Mouse (Mus musculus): ENCODE results near the gene Raph1.

- no peak for TF ChIP-seq CTCF (IDR thresholded peaks at IDR 0.05; ENCODE audit: control insufficient read depth, insufficient read depth, insufficient replicate concordance, low read depth, low read length)
- no peak for TF ChIP-seq POLR2A (IDR thresholded peaks at IDR 0.05; ENCODE audit: control insufficient read depth, low read depth, low read length)
Measured at GRCm38 (mm10) chr1:60599926-60600325, 33.0 kb upstream of the Raph1 start.
